Mouse (Mus musculus): ENCODE results near the gene Negr1. TPM values are rescaled to one million over a fixed set of nuclear protein-coding genes. Genes with fewer than 3 reads are reported as not detected.
A peak's percentile ranks its signal among the peaks of the same experiment; 100 is the strongest.

The Negr1 gene
- polyA plus RNA-seq, 1 experiment from 2014 or later: 18.3 TPM

- Histone ChIP-seq H3K4me1 (replicated peaks) (no peaks in the 10 kb centered on the region), H3K9me3 (no peaks in the 10 kb centered on the region), H3K4me2 (no peak overlapping the region), H3K4me3 (no peak overlapping the region), H3K27me3 (no peaks in the 10 kb centered on the region), H3K9ac (no peak overlapping the region), H3K36me3 (no peaks in the 10 kb centered on the region), H3K27ac (replicated peaks) (no peak overlapping the region)
- no peak for ATAC-seq (ENCODE audit: low read depth)
- 88% methylated on average over 2 of the region's 2 CpGs for WGBS
Observed at GRCm38 (mm10) chr3:156929677-156930440, 368.3 kb downstream of the Negr1 start.

- 78% methylated on average over 2 of the region's 2 CpGs for WGBS
- Histone ChIP-seq H3K4me2 (no peak overlapping the region), H3K36me3 (no peaks in the 10 kb centered on the region), H3K4me1 (replicated peaks) (no peaks in the 10 kb centered on the region), H3K4me3 (no peak overlapping the region), H3K9ac (no peak overlapping the region), H3K27ac (replicated peaks) (no peak overlapping the region), H3K9me3 (no peaks in the 10 kb centered on the region), H3K27me3 (no peaks in the 10 kb centered on the region)
- no peak for ATAC-seq (ENCODE audit: low read depth)
Observed at GRCm38 (mm10) chr3:156931011-156931410, 369.4 kb downstream of the Negr1 start.

GRCm38 (mm10) chr3:156931540-156931939 lies 369.9 kb downstream of the Negr1 start:
- Histone ChIP-seq H3K9ac (no peak overlapping the region), H3K4me3 (no peak overlapping the region), H3K27me3 (no peaks in the 10 kb centered on the region), H3K27ac (replicated peaks) (no peak overlapping the region), H3K4me2 (no peak overlapping the region), H3K9me3 (no peaks in the 10 kb centered on the region), H3K4me1 (replicated peaks) (no peaks in the 10 kb centered on the region), H3K36me3 (no peaks in the 10 kb centered on the region)
- ATAC-seq (ENCODE audit: low read depth): no peak
- whole genome bisulfite sequencing: 91% methylated on average over 1 of the region's 1 CpGs

GRCm38 (mm10) chr3:156934778-156935290 lies 373.2 kb downstream of the Negr1 start:
- Histone ChIP-seq H3K4me1 (replicated peaks) (peaks cover 4% of the 10 kb centered on the region; the same call in 1 of the 2 replicates), H3K9ac (no peak overlapping the region), H3K4me2 (no peak overlapping the region), H3K27ac (replicated peaks) (no peak overlapping the region), H3K4me3 (no peak overlapping the region), H3K36me3 (no peaks in the 10 kb centered on the region), H3K9me3 (no peaks in the 10 kb centered on the region), H3K27me3 (no peaks in the 10 kb centered on the region)
- 63% methylated on average over 5 of the region's 5 CpGs for WGBS
- ATAC-seq (ENCODE audit: low read depth): no peak

- Histone ChIP-seq H3K36me3 (no peaks in the 10 kb centered on the region), H3K27me3 (no peaks in the 10 kb centered on the region), H3K4me2 (no peak overlapping the region), H3K9ac (no peak overlapping the region), H3K4me3 (no peak overlapping the region), H3K9me3 (no peaks in the 10 kb centered on the region), H3K4me1 (replicated peaks) (no peaks in the 10 kb centered on the region), H3K27ac (replicated peaks) (no peak overlapping the region)
- no peak for ATAC-seq (ENCODE audit: low read depth)
- 68% methylated on average over 6 of the region's 6 CpGs for WGBS
Observed at GRCm38 (mm10) chr3:156947404-156947803, 385.8 kb downstream of the Negr1 start.

GRCm38 (mm10) chr3:156952970-156953369 lies 391.4 kb downstream of the Negr1 start:
- Histone ChIP-seq H3K4me1 (replicated peaks) (no peaks in the 10 kb centered on the region), H3K9ac (no peak overlapping the region), H3K27ac (replicated peaks) (no peak overlapping the region), H3K4me3 (no peak overlapping the region), H3K27me3 (no peaks in the 10 kb centered on the region), H3K36me3 (no peaks in the 10 kb centered on the region), H3K9me3 (no peaks in the 10 kb centered on the region), H3K4me2 (no peak overlapping the region)
- WGBS: 89% methylated on average over 6 of the region's 6 CpGs
- ATAC-seq (ENCODE audit: low read depth): no peak

GRCm38 (mm10) chr3:156955094-156955493 lies 393.5 kb downstream of the Negr1 start:
- no peak overlapping the region for H3K4me2 ChIP-seq
- no peak overlapping the region for H3K4me3 ChIP-seq
- H3K9me3 ChIP-seq: no peaks in the 10 kb centered on the region
- no peaks in the 10 kb centered on the region for H3K36me3 ChIP-seq
- 92% methylated on average over 4 of the region's 4 CpGs for WGBS
- H3K4me1 ChIP-seq (replicated peaks): no peaks in the 10 kb centered on the region
- ATAC-seq (ENCODE audit: low read depth): no peak
- no peak overlapping the region for H3K27ac ChIP-seq (replicated peaks)
- H3K9ac ChIP-seq: no peak overlapping the region
- no peaks in the 10 kb centered on the region for H3K27me3 ChIP-seq

GRCm38 (mm10) chr3:156958640-156959039 lies 397.0 kb downstream of the Negr1 start:
- Histone ChIP-seq H3K36me3 (no peaks in the 10 kb centered on the region), H3K9ac (no peak overlapping the region), H3K4me2 (no peak overlapping the region), H3K4me3 (no peak overlapping the region), H3K9me3 (no peaks in the 10 kb centered on the region), H3K27me3 (no peaks in the 10 kb centered on the region), H3K4me1 (replicated peaks) (no peaks in the 10 kb centered on the region), H3K27ac (replicated peaks) (no peak overlapping the region)
- ATAC-seq (ENCODE audit: low read depth): no peak
- WGBS: 88% methylated on average over 7 of the region's 7 CpGs

- H3K4me2 ChIP-seq: no peak overlapping the region
- H3K36me3 ChIP-seq: no peaks in the 10 kb centered on the region
- no peak overlapping the region for H3K4me3 ChIP-seq
- no peak overlapping the region for H3K27ac ChIP-seq (replicated peaks)
- H3K9me3 ChIP-seq: no peaks in the 10 kb centered on the region
- WGBS: 74% methylated on average over 2 of the region's 2 CpGs
- H3K27me3 ChIP-seq: no peaks in the 10 kb centered on the region
- H3K4me1 ChIP-seq (replicated peaks): no peaks in the 10 kb centered on the region
- H3K9ac ChIP-seq: no peak overlapping the region
- no peak for ATAC-seq (ENCODE audit: low read depth)
Observed at GRCm38 (mm10) chr3:156968764-156969163, 407.2 kb downstream of the Negr1 start.

GRCm38 (mm10) chr3:156971104-156971503 lies 409.5 kb downstream of the Negr1 start:
- WGBS: 87% methylated on average over 2 of the region's 2 CpGs

GRCm38 (mm10) chr3:156976816-156977215 lies 415.2 kb downstream of the Negr1 start:
- Histone ChIP-seq H3K4me1 (replicated peaks) (peaks cover 14% of the 10 kb centered on the region), H3K36me3 (no peaks in the 10 kb centered on the region), H3K4me3 (no peak overlapping the region), H3K4me2 (no peak overlapping the region), H3K27ac (replicated peaks) (no peak overlapping the region), H3K9ac (no peak overlapping the region), H3K27me3 (no peaks in the 10 kb centered on the region), H3K9me3 (no peaks in the 10 kb centered on the region)
- ATAC-seq (ENCODE audit: low read depth): no peak
- WGBS: 59% methylated on average over 2 of the region's 2 CpGs

More at GRCm38 (mm10) chr3:156971104-156971503, 409.5 kb downstream of the Negr1 start:
- Histone ChIP-seq H3K9me3 (no peaks in the 10 kb centered on the region), H3K4me1 (replicated peaks) (no peaks in the 10 kb centered on the region), H3K27me3 (no peaks in the 10 kb centered on the region), H3K9ac (no peak overlapping the region), H3K4me2 (no peak overlapping the region), H3K4me3 (no peak overlapping the region), H3K36me3 (no peaks in the 10 kb centered on the region), H3K27ac (replicated peaks) (no peak overlapping the region)
- no peak for ATAC-seq (ENCODE audit: low read depth)

GRCm38 (mm10) chr3:156980042-156980716 lies 418.6 kb downstream of the Negr1 start:
- H3K4me2 ChIP-seq: no peak overlapping the region
- no peaks in the 10 kb centered on the region for H3K27me3 ChIP-seq
- H3K9me3 ChIP-seq: no peaks in the 10 kb centered on the region
- peak overlapping the region; percentile 15 for H3K27ac ChIP-seq (replicated peaks)
- H3K9ac ChIP-seq: no peak overlapping the region
- peaks cover 19% of the 10 kb centered on the region for H3K4me1 ChIP-seq (replicated peaks)
- peak; percentile 80 for ATAC-seq (ENCODE audit: low read depth)
- 50% methylated on average over 11 of the region's 11 CpGs for WGBS
- H3K36me3 ChIP-seq: no peaks in the 10 kb centered on the region
- H3K4me3 ChIP-seq: no peak overlapping the region

Measured in neural tube, embryonic 13.5 days (tissue).